Mouse (Mus musculus) myocyte (in vitro differentiated cells): ENCODE data around the gene Shisal2a. TPM values are rescaled to one million over a fixed set of nuclear protein-coding genes. Genes with fewer than 3 reads are reported as not detected.

ENCODE experiments used
- H3K27me3 ChIP-seq: one replicate; pipeline ENCODE4 v1.6.1; 2011; ENCODE audit not compliant: control insufficient read depth, insufficient read depth, insufficient read length
- H3K36me3 ChIP-seq: one replicate; pipeline ENCODE4 v1.6.1; 2011; ENCODE audit not compliant: control insufficient read depth, insufficient read depth
- H3K4me2 ChIP-seq: one replicate; pipeline ENCODE4 v1.6.1; 2011; ENCODE audit warnings: low read depth, control low read depth
- H3K4me3 ChIP-seq: one replicate; pipeline ENCODE4 v1.5.1; 2011; ENCODE audit warnings: mild to moderate bottlenecking, control low read depth, moderate library complexity
- H3K79me2 ChIP-seq: one replicate; pipeline ENCODE4 v1.6.1; 2011; ENCODE audit not compliant: control insufficient read depth, insufficient read depth
- H3ac ChIP-seq: one replicate; pipeline ENCODE4 v1.6.1; 2011; ENCODE audit not compliant: control insufficient read depth, insufficient read length
- CEBPB ChIP-seq: IDR thresholded peaks from 2 replicates; pipeline ENCODE4 v1.6.1; 2011; ENCODE audit warnings: mild to moderate bottlenecking, moderate library complexity; ENCODE audit not compliant: poor library complexity, insufficient read depth, severe bottlenecking
- E2F4 ChIP-seq: IDR thresholded peaks from one replicate; pipeline ENCODE4 v1.6.1; 2011; ENCODE audit warnings: mild to moderate bottlenecking, control low read depth, moderate library complexity; ENCODE audit not compliant: insufficient read depth
- MAX ChIP-seq: IDR thresholded peaks from one replicate; pipeline ENCODE4 v1.6.1; 2011; ENCODE audit warnings: low read depth, mild to moderate bottlenecking, control low read depth
- MYOD1 ChIP-seq, 3 experiments: IDR thresholded peaks; one replicate each; pipeline ENCODE4 v1.6.1; 2011; ENCODE audit warnings: control low read depth in 2 of 3, low read depth in 2 of 3, mild to moderate bottlenecking in 2 of 3, moderate library complexity in 1 of 3; ENCODE audit not compliant: insufficient read length in 2 of 3, control insufficient read depth in 1 of 3
- MYOG ChIP-seq, 3 experiments: IDR thresholded peaks; one replicate each; pipeline ENCODE4 v1.6.1; 2011; ENCODE audit warnings: control low read depth in 2 of 3, low read depth in 2 of 3, mild to moderate bottlenecking in 2 of 3; ENCODE audit not compliant: insufficient read length in 2 of 3, control insufficient read depth in 1 of 3, insufficient read depth in 1 of 3
- POLR2A ChIP-seq: IDR thresholded peaks from one replicate; pipeline ENCODE4 v1.6.1; 2011; ENCODE audit warnings: low read depth, mild to moderate bottlenecking, control low read depth, moderate library complexity; ENCODE audit not compliant: insufficient read length
- POLR2AphosphoS2 ChIP-seq: IDR thresholded peaks from one replicate; pipeline ENCODE4 v1.6.1; 2011; ENCODE audit warnings: low read depth, control low read depth; ENCODE audit not compliant: insufficient read length
- REST ChIP-seq: IDR thresholded peaks from one replicate; pipeline ENCODE4 v1.6.1; 2011; ENCODE audit warnings: mild to moderate bottlenecking, control low read depth, moderate library complexity; ENCODE audit not compliant: insufficient read depth, insufficient read length
- SRF ChIP-seq: IDR thresholded peaks from one replicate; pipeline ENCODE4 v1.6.1; 2011; ENCODE audit warnings: low read depth; ENCODE audit not compliant: control insufficient read depth, insufficient read length
- TCF12 ChIP-seq: IDR thresholded peaks from one replicate; pipeline ENCODE4 v1.6.1; 2011; ENCODE audit warnings: mild to moderate bottlenecking, control low read depth; ENCODE audit not compliant: poor library complexity, insufficient read depth, severe bottlenecking
- TCF3 ChIP-seq: IDR thresholded peaks from one replicate; pipeline ENCODE4 v1.6.1; 2011; ENCODE audit warnings: low read depth, control low read depth; ENCODE audit not compliant: insufficient read length
- USF1 ChIP-seq: IDR thresholded peaks from one replicate; pipeline ENCODE4 v1.6.1; 2011; ENCODE audit warnings: low read depth, mild to moderate bottlenecking, control low read depth, moderate library complexity
- polyA plus RNA-seq: library from polyadenylated mRNA; unstranded; fragments of >200 nt; fragmentation: generic; extraction: Trizol; gene quantifications from one replicate; pipeline ENCODE4 v1.2.1, GENCODE M21; 2012; ENCODE audit warnings: missing spikeins

Gene Shisal2a
- polyA plus RNA-seq = 0.40 TPM

- no peak within 1 kb of the TSS for H3K4me2 ChIP-seq
- H3K4me3 ChIP-seq = no peak within 1 kb of the TSS
- no peak within 1 kb of the TSS for H3ac ChIP-seq
- H3K36me3 ChIP-seq = no peaks in the 10 kb centered on the region
- H3K79me2 ChIP-seq = no peaks in the 10 kb centered on the region
- TF ChIP-seq MYOG (IDR thresholded peaks at IDR 0.05; ENCODE audit: control insufficient read depth in 1 of 3, insufficient read depth in 1 of 3, insufficient read length in 2 of 3, low read depth in 2 of 3) = peak in 1 of 3 experiments; percentile 2
- no peak for TF ChIP-seq E2F4
- no peaks in the 10 kb centered on the region for H3K27me3 ChIP-seq
These were observed at the start of gene Shisal2a for GRCm38 (mm10) chr4:108383183-108383714. TSS of gene Shisal2a (minus strand) at chr4:108383349.

- Histone ChIP-seq H3K36me3 (no peaks in the 10 kb centered on the region), H3K4me3 (no peak overlapping the region), H3K79me2 (no peaks in the 10 kb centered on the region), H3K27me3 (peaks cover 14% of the 10 kb centered on the region), H3K4me2 (no peak overlapping the region), H3ac (no peak overlapping the region)
- TF ChIP-seq MAX (no peak), TCF3 (no peak), E2F4 (no peak), SRF (no peak), TCF12 (no peak), MYOD1 (IDR thresholded peaks at IDR 0.05; ENCODE audit: control insufficient read depth in 1 of 3, insufficient read length in 2 of 3, low read depth in 2 of 3) (no peak), USF1 (no peak), MYOG (IDR thresholded peaks at IDR 0.05; ENCODE audit: control insufficient read depth in 1 of 3, insufficient read depth in 1 of 3, insufficient read length in 2 of 3, low read depth in 2 of 3) (no peak), POLR2AphosphoS2 (no peak), CEBPB (no peak), POLR2A (no peak), REST (no peak)
These were observed 48.4 kb upstream of the Shisal2a start for GRCm38 (mm10) chr4:108431561-108431936.

- Histone ChIP-seq H3K79me2 (no peaks in the 10 kb centered on the region), H3ac (no peak overlapping the region), H3K27me3 (peaks cover 14% of the 10 kb centered on the region), H3K4me3 (no peak overlapping the region), H3K4me2 (no peak overlapping the region), H3K36me3 (no peaks in the 10 kb centered on the region)
- no peak for TF ChIP-seq POLR2A
- no peak for TF ChIP-seq POLR2AphosphoS2
- no peak for TF ChIP-seq USF1
- TF ChIP-seq E2F4 = no peak
- TF ChIP-seq REST = no peak
- TF ChIP-seq MYOG (IDR thresholded peaks at IDR 0.05; ENCODE audit: control insufficient read depth in 1 of 3, insufficient read depth in 1 of 3, insufficient read length in 2 of 3, low read depth in 2 of 3) = no peak
- TF ChIP-seq SRF = no peak
- no peak for TF ChIP-seq TCF3
These were observed 47.8 kb upstream of the Shisal2a start for GRCm38 (mm10) chr4:108430656-108431560.

- no peaks in the 10 kb centered on the region for H3K79me2 ChIP-seq
- no peak overlapping the region for H3ac ChIP-seq
- peaks cover 14% of the 10 kb centered on the region for H3K27me3 ChIP-seq
- TF ChIP-seq POLR2AphosphoS2 = no peak
- TF ChIP-seq TCF12 = no peak
- no peak for TF ChIP-seq MYOD1 (IDR thresholded peaks at IDR 0.05; ENCODE audit: control insufficient read depth in 1 of 3, insufficient read length in 2 of 3, low read depth in 2 of 3)
- H3K4me2 ChIP-seq = no peak overlapping the region
- H3K4me3 ChIP-seq = no peak overlapping the region
- H3K36me3 ChIP-seq = no peaks in the 10 kb centered on the region
These were observed 45.2 kb upstream of the Shisal2a start for GRCm38 (mm10) chr4:108428341-108428721.

GRCm38 (mm10) chr4:108427719-108428340, 44.7 kb upstream of the Shisal2a start:
- Histone ChIP-seq H3K4me3 (no peak overlapping the region), H3K27me3 (peaks cover 14% of the 10 kb centered on the region), H3K36me3 (no peaks in the 10 kb centered on the region), H3K79me2 (no peaks in the 10 kb centered on the region), H3ac (no peak overlapping the region), H3K4me2 (no peak overlapping the region)
- TF ChIP-seq MYOD1 (IDR thresholded peaks at IDR 0.05; ENCODE audit: control insufficient read depth in 1 of 3, insufficient read length in 2 of 3, low read depth in 2 of 3) (no peak), USF1 (no peak), MAX (no peak), POLR2A (no peak), TCF12 (no peak), TCF3 (no peak), POLR2AphosphoS2 (no peak), REST (no peak), SRF (no peak), MYOG (IDR thresholded peaks at IDR 0.05; ENCODE audit: control insufficient read depth in 1 of 3, insufficient read depth in 1 of 3, insufficient read length in 2 of 3, low read depth in 2 of 3) (no peak), E2F4 (no peak), CEBPB (no peak)
